Mouse (Mus musculus) adrenal gland, postnatal 14 days (tissue): ENCODE measurements around the gene Palm. TPM values are rescaled to one million over a fixed set of nuclear protein-coding genes. Genes with fewer than 3 reads are reported as not detected.

Experiments used
- microRNA-seq, 2 experiments: library from miRNA; unstranded; fragments of <30 nt; microRNA quantifications; one replicate each; pipeline ENCODE4 v1.2.0; 2021
- total RNA-seq: library from RNA; stranded (reverse); gene quantifications from 2 replicates; pipeline ENCODE4 v1.2.3, GENCODE M21; 2021

The Palm gene
- total RNA-seq, 1 experiment from 2014 or later, result 77.9 TPM

Small RNA genes lying within 50 kb of the gene (microRNA-seq; reads per million reads assigned to microRNA genes)
- 0 reads per million in 2 experiments for gene Mir6910

Other genes with a start within 250 kb of the Palm start
- 29.1 and 40.7 TPM in 2 replicates for gene Mier2, start 238.4 kb upstream of the Palm start, total RNA-seq
- not detected in 2 replicates for gene Theg, start 206.2 kb upstream of the Palm start, total RNA-seq
- 0.08 and 0.11 TPM in 2 replicates for gene C2cd4c, start 179.5 kb upstream of the Palm start, total RNA-seq
- 4.0 and 4.8 TPM in 2 replicates for gene Shc2, start 155.7 kb upstream of the Palm start, total RNA-seq
- gene Odf3l2, start 147.8 kb upstream of the Palm start, total RNA-seq, result not detected in 2 replicates
- gene Madcam1, start 129.0 kb upstream of the Palm start, total RNA-seq, result 6.8 TPM in 1 of 2 replicates, not detected in the other
- 27.8 and 34.1 TPM in 2 replicates for gene Tpgs1, start 124.2 kb upstream of the Palm start, total RNA-seq
- gene Cdc34, start 111.4 kb upstream of the Palm start, total RNA-seq, result 79.1 and 82.4 TPM in 2 replicates
- 0.89 and 1.1 TPM in 2 replicates for gene Gzmm, start 104.6 kb upstream of the Palm start, total RNA-seq
- 598 and 707 TPM in 2 replicates for gene Bsg, start 89.1 kb upstream of the Palm start, total RNA-seq
- gene Hcn2, start 76.9 kb upstream of the Palm start, total RNA-seq, result 7.1 and 10.6 TPM in 2 replicates
- gene Polrmt, start 47.0 kb upstream of the Palm start, total RNA-seq, result 59.2 and 65.4 TPM in 2 replicates
- not detected in 2 replicates for gene Fgf22, start 38.5 kb upstream of the Palm start, total RNA-seq
- gene Rnf126, start 26.6 kb upstream of the Palm start, total RNA-seq, result 54.7 and 56.5 TPM in 2 replicates
- gene Fstl3, start 16.3 kb upstream of the Palm start, total RNA-seq, result 5.5 and 6.4 TPM in 2 replicates
- gene Prss57, start 2.6 kb upstream of the Palm start, total RNA-seq, result not detected in 2 replicates
- 0.26 TPM in 2 replicates for gene Misp, start 27.4 kb downstream of the Palm start, total RNA-seq
- 291 and 302 TPM in 2 replicates for gene Ptbp1, start 60.9 kb downstream of the Palm start, total RNA-seq
- gene Prtn3, start 80.9 kb downstream of the Palm start, total RNA-seq, result 1.0 TPM in 1 of 2 replicates, not detected in the other
- 0.93 and 2.2 TPM in 2 replicates for gene Plppr3, start 81.1 kb downstream of the Palm start, total RNA-seq
- 0.70 TPM in 1 of 2 replicates, not detected in the other for gene Elane, start 92.7 kb downstream of the Palm start, total RNA-seq
- 561 and 750 TPM in 2 replicates for gene Cfd, start 97.3 kb downstream of the Palm start, total RNA-seq
- gene Med16, start 115.4 kb downstream of the Palm start, total RNA-seq, result 32.0 and 38.4 TPM in 2 replicates
- gene Gm26602, start 117.3 kb downstream of the Palm start, total RNA-seq, result not detected in 2 replicates
- gene Kiss1r, start 123.4 kb downstream of the Palm start, total RNA-seq, result 0.98 and 1.5 TPM in 2 replicates
- gene R3hdm4, start 127.6 kb downstream of the Palm start, total RNA-seq, result 75.8 and 82.8 TPM in 2 replicates
- gene Arid3a, start 133.5 kb downstream of the Palm start, total RNA-seq, result 5.9 and 6.9 TPM in 2 replicates
- 30.3 and 36.6 TPM in 2 replicates for gene Wdr18, start 166.6 kb downstream of the Palm start, total RNA-seq
- gene Grin3b, start 177.1 kb downstream of the Palm start, total RNA-seq, result not detected in 2 replicates
- gene Tmem259, start 190.8 kb downstream of the Palm start, total RNA-seq, result 141 and 157 TPM in 2 replicates
- gene Cnn2, start 195.0 kb downstream of the Palm start, total RNA-seq, result 40.2 and 55.9 TPM in 2 replicates
- gene Abca7, start 202.9 kb downstream of the Palm start, total RNA-seq, result 18.7 and 20.7 TPM in 2 replicates
- 6.3 and 27.9 TPM in 2 replicates for gene Arhgap45, start 223.1 kb downstream of the Palm start, total RNA-seq
- gene Polr2e, start 246.2 kb downstream of the Palm start, total RNA-seq, result 98.8 and 108 TPM in 2 replicates